Mouse (Mus musculus): ENCODE data around the gene Pde4b. TPM values are rescaled to one million over a fixed set of nuclear protein-coding genes. Genes with fewer than 3 reads are reported as not detected.

Pde4b gene
- polyA plus RNA-seq, 1 experiment from 2014 or later = 12.5 TPM

DNA sequence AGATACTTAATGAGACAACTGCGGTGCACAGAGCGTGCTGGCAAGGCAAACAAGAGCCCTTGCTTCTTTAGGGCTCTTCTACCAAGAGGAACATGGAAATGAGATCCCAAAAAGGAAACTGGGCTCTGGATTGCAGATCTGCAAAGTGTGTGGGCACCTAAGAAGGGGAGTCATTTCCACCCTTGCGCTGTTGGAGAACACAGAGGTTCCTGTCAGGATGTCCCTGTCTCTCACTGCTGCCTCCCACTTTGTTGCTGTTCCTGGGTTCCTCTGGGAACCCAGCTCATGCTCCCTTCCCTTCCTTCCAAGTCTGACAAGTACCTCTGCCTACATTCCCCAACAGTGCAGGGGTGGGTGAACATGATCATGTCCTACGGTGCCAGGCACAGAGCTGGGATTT, 61.4 kb downstream of the Pde4b start:
- no peak overlapping the region for H3K27ac ChIP-seq (ENCODE audit: low read length)
- WGBS = 83% methylated on average over 4 of the region's 4 CpGs
- H3K9ac ChIP-seq (ENCODE audit: low read length) = no peak overlapping the region
- H3K4me3 ChIP-seq (replicated peaks; ENCODE audit: low read length) = no peak overlapping the region
- ATAC-seq (ENCODE audit: insufficient read depth, low FRiP score) = no peak
- no peaks in the 10 kb centered on the region for H3K9me3 ChIP-seq (replicated peaks; ENCODE audit: control insufficient read depth, low read length)
- H3K27me3 ChIP-seq (ENCODE audit: control insufficient read depth, insufficient read depth, low read length) = no peaks in the 10 kb centered on the region
- no peaks in the 10 kb centered on the region for H3K4me1 ChIP-seq (ENCODE audit: control insufficient read depth, insufficient read depth, low read length)
- H3K36me3 ChIP-seq (ENCODE audit: control insufficient read depth, insufficient read depth, low read length) = no peaks in the 10 kb centered on the region
- no peak overlapping the region for H3K4me2 ChIP-seq (ENCODE audit: low read depth, low read length)

DNA sequence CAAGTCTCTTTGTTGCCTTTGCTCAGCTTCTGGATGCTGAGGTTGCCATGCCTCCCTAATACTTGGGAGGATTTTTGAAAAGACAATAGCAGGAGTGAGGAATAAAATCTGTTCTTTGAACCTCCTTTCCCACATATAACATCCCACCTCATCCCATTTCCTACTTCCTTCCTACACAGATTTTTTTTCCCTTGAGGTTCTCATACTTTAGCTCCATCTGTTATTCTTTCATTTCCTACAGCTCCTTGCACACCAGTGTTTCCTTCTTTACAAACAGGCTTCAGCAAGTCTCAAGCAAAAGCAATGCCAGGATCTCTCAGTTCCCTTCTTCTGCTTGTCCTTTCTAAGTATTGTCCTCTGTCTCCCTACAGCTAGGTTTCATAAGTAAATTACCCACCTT, 71.8 kb downstream of the Pde4b start:
- ATAC-seq (ENCODE audit: insufficient read depth, low FRiP score) = no peak
- no peak overlapping the region for H3K4me3 ChIP-seq (replicated peaks; ENCODE audit: low read length)
- no peaks in the 10 kb centered on the region for H3K9me3 ChIP-seq (replicated peaks; ENCODE audit: control insufficient read depth, low read length)
- no peaks in the 10 kb centered on the region for H3K36me3 ChIP-seq (ENCODE audit: control insufficient read depth, insufficient read depth, low read length)
- no peak overlapping the region for H3K9ac ChIP-seq (ENCODE audit: low read length)
- H3K4me2 ChIP-seq (ENCODE audit: low read depth, low read length) = no peak overlapping the region
- no peak overlapping the region for H3K27ac ChIP-seq (ENCODE audit: low read length)
- H3K4me1 ChIP-seq (ENCODE audit: control insufficient read depth, insufficient read depth, low read length) = no peaks in the 10 kb centered on the region
- H3K27me3 ChIP-seq (ENCODE audit: control insufficient read depth, insufficient read depth, low read length) = no peaks in the 10 kb centered on the region

DNA sequence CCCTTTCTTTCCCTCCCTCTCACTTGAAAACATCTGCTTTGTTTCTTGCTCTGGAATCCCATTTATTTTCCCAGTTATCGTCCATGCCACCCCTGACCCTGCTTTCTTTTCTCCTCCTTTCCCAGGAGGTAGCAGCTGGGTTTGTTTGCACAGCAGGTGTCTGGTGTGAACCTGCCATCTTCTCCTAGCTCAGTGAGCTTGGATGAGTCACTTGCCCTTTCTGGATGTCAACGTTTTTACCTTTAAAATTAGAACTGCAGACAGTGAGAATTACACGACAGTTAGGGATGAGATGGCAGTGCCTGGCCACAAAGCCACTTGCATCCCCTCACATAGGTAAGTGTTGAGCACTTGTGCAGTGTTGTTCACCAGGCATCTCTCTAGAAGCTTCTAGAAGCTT, 84.3 kb downstream of the Pde4b start:
- Histone ChIP-seq H3K36me3 (ENCODE audit: control insufficient read depth, insufficient read depth, low read length) (no peaks in the 10 kb centered on the region), H3K4me1 (ENCODE audit: control insufficient read depth, insufficient read depth, low read length) (no peaks in the 10 kb centered on the region), H3K27me3 (ENCODE audit: control insufficient read depth, insufficient read depth, low read length) (no peaks in the 10 kb centered on the region), H3K9ac (ENCODE audit: low read length) (no peak overlapping the region), H3K4me3 (replicated peaks; ENCODE audit: low read length) (no peak overlapping the region), H3K4me2 (ENCODE audit: low read depth, low read length) (no peak overlapping the region), H3K9me3 (replicated peaks; ENCODE audit: control insufficient read depth, low read length) (no peaks in the 10 kb centered on the region), H3K27ac (ENCODE audit: low read length) (no peak overlapping the region)
- 31% methylated on average over 3 of the region's 3 CpGs for WGBS
- ATAC-seq (ENCODE audit: insufficient read depth, low FRiP score) = no peak

DNA sequence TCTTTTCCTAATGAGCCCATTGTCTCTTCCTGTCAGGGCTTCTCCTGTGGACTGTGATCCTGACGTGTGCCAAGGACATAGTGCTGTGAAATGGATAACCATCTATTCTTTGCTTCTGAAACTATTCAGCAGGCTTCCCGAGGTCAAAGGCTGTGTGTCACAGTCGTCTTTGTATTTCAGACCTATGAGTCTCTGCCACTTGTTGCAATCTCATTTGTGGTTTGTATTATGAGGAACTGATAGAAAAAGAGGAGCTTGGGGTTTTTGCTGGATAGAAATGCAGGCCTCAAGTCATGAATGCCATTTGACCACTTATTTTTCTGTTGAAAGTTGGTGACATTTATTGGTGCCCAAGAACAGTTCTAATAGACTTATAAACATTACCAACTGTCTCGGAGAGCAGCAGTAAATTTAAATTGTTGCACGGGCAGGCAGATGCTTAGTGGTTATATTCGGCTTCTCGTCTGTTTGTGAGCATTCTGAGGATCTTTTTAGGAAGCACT, 85.4 kb downstream of the Pde4b start:
- Histone ChIP-seq H3K4me2 (ENCODE audit: low read depth, low read length) (no peak overlapping the region), H3K4me3 (replicated peaks; ENCODE audit: low read length) (no peak overlapping the region), H3K27ac (ENCODE audit: low read length) (no peak overlapping the region), H3K9ac (ENCODE audit: low read length) (no peak overlapping the region), H3K9me3 (replicated peaks; ENCODE audit: control insufficient read depth, low read length) (no peaks in the 10 kb centered on the region), H3K27me3 (ENCODE audit: control insufficient read depth, insufficient read depth, low read length) (no peaks in the 10 kb centered on the region), H3K4me1 (ENCODE audit: control insufficient read depth, insufficient read depth, low read length) (no peaks in the 10 kb centered on the region), H3K36me3 (ENCODE audit: control insufficient read depth, insufficient read depth, low read length) (no peaks in the 10 kb centered on the region)
- ATAC-seq (ENCODE audit: insufficient read depth, low FRiP score) = no peak
- 68% methylated on average over 7 of the region's 7 CpGs for WGBS

DNA sequence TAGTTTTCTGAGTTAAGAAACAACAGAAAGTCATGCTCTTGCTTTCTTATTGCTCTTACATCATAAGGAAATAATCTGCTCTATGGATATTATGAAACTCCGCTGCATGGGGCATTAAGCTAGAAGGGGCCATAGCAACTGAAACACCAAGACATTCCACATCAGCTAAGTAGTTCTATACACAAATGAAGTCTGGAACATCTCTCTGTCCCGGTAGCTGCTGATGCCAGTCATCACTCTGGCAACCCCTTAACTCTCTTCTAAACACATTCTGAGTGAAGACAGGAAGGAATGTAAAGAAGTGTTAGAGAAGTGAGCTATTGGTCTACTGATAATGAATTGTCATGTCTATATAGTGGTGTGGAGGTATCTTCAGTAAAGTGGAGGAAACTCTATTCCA, 88.6 kb downstream of the Pde4b start:
- ATAC-seq (ENCODE audit: insufficient read depth, low FRiP score) = no peak
- no peak overlapping the region for H3K9ac ChIP-seq (ENCODE audit: low read length)
- no peak overlapping the region for H3K4me2 ChIP-seq (ENCODE audit: low read depth, low read length)
- H3K9me3 ChIP-seq (replicated peaks; ENCODE audit: control insufficient read depth, low read length) = no peaks in the 10 kb centered on the region
- H3K27me3 ChIP-seq (ENCODE audit: control insufficient read depth, insufficient read depth, low read length) = no peaks in the 10 kb centered on the region
- no peak overlapping the region for H3K27ac ChIP-seq (ENCODE audit: low read length)
- 45% methylated on average over 2 of the region's 2 CpGs for WGBS
- H3K4me3 ChIP-seq (replicated peaks; ENCODE audit: low read length) = no peak overlapping the region
- no peaks in the 10 kb centered on the region for H3K4me1 ChIP-seq (ENCODE audit: control insufficient read depth, insufficient read depth, low read length)
- no peaks in the 10 kb centered on the region for H3K36me3 ChIP-seq (ENCODE audit: control insufficient read depth, insufficient read depth, low read length)

DNA sequence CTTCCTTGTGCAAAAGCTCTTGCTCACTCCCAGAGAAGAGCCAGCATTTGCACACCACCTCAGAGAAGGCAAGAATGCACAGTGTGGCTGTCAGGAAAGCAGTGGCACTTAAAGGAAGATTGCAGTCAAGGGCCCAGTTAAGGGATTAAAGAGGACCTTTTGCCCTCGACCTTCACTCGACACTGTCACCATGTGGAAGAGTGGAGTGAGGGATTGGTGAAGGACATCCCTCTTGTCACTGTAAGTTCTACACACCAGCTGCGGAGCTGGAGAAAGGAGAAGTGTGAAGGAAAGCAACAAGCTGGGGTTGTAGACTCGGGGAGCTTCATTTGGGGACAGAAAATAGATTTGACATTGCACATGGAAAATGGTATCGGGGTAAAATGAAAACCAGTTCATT, 89.9 kb downstream of the Pde4b start:
- Histone ChIP-seq H3K4me3 (replicated peaks; ENCODE audit: low read length) (no peak overlapping the region), H3K36me3 (ENCODE audit: control insufficient read depth, insufficient read depth, low read length) (no peaks in the 10 kb centered on the region), H3K27me3 (ENCODE audit: control insufficient read depth, insufficient read depth, low read length) (no peaks in the 10 kb centered on the region), H3K4me1 (ENCODE audit: control insufficient read depth, insufficient read depth, low read length) (no peaks in the 10 kb centered on the region), H3K9me3 (replicated peaks; ENCODE audit: control insufficient read depth, low read length) (no peaks in the 10 kb centered on the region), H3K9ac (ENCODE audit: low read length) (no peak overlapping the region), H3K27ac (ENCODE audit: low read length) (no peak overlapping the region), H3K4me2 (ENCODE audit: low read depth, low read length) (no peak overlapping the region)
- no peak for ATAC-seq (ENCODE audit: insufficient read depth, low FRiP score)
- 72% methylated on average over 5 of the region's 5 CpGs for WGBS

DNA sequence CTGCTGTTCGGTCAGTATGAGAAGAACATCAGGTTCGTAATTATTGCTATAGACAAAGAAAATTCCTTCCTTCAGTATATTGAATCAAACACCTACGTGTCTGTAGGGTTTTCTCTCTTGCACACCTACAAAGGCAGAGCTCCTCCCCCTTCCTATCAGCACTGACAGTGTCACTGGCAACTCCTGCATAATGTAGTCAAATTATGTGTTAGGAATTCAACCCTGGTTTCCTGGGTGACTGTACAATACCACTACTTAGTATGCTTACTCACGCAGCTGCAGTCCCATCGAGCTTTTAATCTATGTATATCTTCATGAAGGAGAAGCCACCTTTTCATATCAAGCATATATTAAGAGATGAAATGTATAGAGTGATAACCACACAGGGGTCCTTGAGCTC, 99.5 kb downstream of the Pde4b start:
- Histone ChIP-seq H3K9ac (ENCODE audit: low read length) (no peak overlapping the region), H3K27me3 (ENCODE audit: control insufficient read depth, insufficient read depth, low read length) (no peaks in the 10 kb centered on the region), H3K4me3 (replicated peaks; ENCODE audit: low read length) (no peak overlapping the region), H3K4me2 (ENCODE audit: low read depth, low read length) (no peak overlapping the region), H3K27ac (ENCODE audit: low read length) (no peak overlapping the region), H3K9me3 (replicated peaks; ENCODE audit: control insufficient read depth, low read length) (no peaks in the 10 kb centered on the region), H3K36me3 (ENCODE audit: control insufficient read depth, insufficient read depth, low read length) (no peaks in the 10 kb centered on the region), H3K4me1 (ENCODE audit: control insufficient read depth, insufficient read depth, low read length) (no peaks in the 10 kb centered on the region)
- WGBS = 82% methylated on average over 5 of the region's 5 CpGs
- no peak for ATAC-seq (ENCODE audit: insufficient read depth, low FRiP score)

DNA sequence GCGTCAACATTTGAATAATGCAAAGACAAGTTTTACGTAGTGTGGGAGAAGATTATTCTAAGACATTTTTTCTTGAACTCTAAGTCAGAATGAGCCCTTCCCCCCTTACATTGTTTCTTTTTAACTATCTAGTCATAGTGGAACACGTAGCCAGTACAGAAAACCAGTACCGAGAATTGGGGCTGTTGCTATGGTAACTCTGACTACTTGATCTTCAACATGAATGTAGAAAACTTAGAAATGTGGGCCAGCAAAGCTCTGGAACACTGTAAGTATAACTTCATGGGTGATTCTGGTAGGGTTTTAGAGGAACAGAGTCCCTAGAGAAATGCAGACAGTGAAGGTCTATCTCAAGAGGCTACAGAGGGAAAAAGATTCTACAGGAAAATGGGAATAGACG, 110.4 kb downstream of the Pde4b start:
- ATAC-seq (ENCODE audit: insufficient read depth, low FRiP score) = no peak
- WGBS = 82% methylated on average over 5 of the region's 5 CpGs

DNA sequence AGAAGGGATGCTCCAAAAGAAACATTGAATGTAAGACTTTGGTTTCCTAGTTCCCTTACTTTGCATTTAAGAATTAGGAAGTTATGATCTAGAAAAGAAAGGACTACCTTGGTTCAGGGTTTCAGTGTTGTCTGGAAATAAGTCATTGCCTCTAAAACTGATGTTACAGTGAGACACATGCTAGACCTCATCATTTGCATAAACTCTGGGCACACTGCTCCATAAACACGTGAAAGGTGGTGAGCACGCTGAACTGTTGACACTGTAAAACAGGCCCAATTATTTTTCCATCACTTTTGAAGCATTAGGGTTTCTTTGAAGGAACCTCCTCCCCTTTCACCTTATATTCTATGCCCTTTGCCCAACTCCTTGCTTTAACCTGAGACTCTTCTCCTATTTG, 122.4 kb downstream of the Pde4b start:
- H3K4me3 ChIP-seq (replicated peaks; ENCODE audit: low read length) = no peak overlapping the region
- no peaks in the 10 kb centered on the region for H3K9me3 ChIP-seq (replicated peaks; ENCODE audit: control insufficient read depth, low read length)
- no peak for ATAC-seq (ENCODE audit: insufficient read depth, low FRiP score)
- H3K9ac ChIP-seq (ENCODE audit: low read length) = no peak overlapping the region
- H3K36me3 ChIP-seq (ENCODE audit: control insufficient read depth, insufficient read depth, low read length) = no peaks in the 10 kb centered on the region
- H3K4me1 ChIP-seq (ENCODE audit: control insufficient read depth, insufficient read depth, low read length) = no peaks in the 10 kb centered on the region
- no peak overlapping the region for H3K4me2 ChIP-seq (ENCODE audit: low read depth, low read length)
- H3K27ac ChIP-seq (ENCODE audit: low read length) = no peak overlapping the region
- WGBS = 65% methylated on average over 2 of the region's 2 CpGs
- H3K27me3 ChIP-seq (ENCODE audit: control insufficient read depth, insufficient read depth, low read length) = no peaks in the 10 kb centered on the region

More for the DNA sequence above, 110.4 kb downstream of the Pde4b start:
- Histone ChIP-seq H3K27ac (ENCODE audit: low read length) (no peak overlapping the region), H3K9ac (ENCODE audit: low read length) (no peak overlapping the region), H3K27me3 (ENCODE audit: control insufficient read depth, insufficient read depth, low read length) (no peaks in the 10 kb centered on the region), H3K36me3 (ENCODE audit: control insufficient read depth, insufficient read depth, low read length) (no peaks in the 10 kb centered on the region), H3K9me3 (replicated peaks; ENCODE audit: control insufficient read depth, low read length) (no peaks in the 10 kb centered on the region), H3K4me2 (ENCODE audit: low read depth, low read length) (no peak overlapping the region), H3K4me1 (ENCODE audit: control insufficient read depth, insufficient read depth, low read length) (no peaks in the 10 kb centered on the region; the same call in 1 of the 2 replicates), H3K4me3 (replicated peaks; ENCODE audit: low read length) (no peak overlapping the region)

DNA sequence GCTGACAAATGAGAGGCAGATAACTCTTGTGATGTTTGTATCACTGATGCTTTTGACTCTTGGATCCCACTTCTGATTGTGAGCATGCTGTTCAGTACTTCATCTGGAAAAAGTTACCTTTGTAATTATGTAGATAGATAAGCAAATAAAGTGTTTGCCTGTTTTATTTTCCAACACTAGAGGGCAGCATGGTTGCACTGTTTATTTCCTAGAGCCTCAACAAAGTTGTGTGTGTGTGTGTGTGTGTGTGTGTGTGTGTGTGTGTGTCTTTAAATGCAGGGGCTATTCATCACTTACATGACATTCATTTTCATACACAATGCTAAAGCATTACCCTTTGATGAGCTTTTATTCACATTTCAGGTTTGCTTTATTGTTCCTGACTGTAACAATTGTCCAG, 139.4 kb downstream of the Pde4b start:
- Histone ChIP-seq H3K4me3 (replicated peaks; ENCODE audit: low read length) (no peak overlapping the region), H3K27ac (ENCODE audit: low read length) (no peak overlapping the region), H3K9me3 (replicated peaks; ENCODE audit: control insufficient read depth, low read length) (no peaks in the 10 kb centered on the region)

More for the DNA sequence above, 139.4 kb downstream of the Pde4b start:
- no peak overlapping the region for H3K4me2 ChIP-seq (ENCODE audit: low read depth, low read length)
- ATAC-seq (ENCODE audit: insufficient read depth, low FRiP score) = no peak
- H3K9ac ChIP-seq (ENCODE audit: low read length) = no peak overlapping the region
- 0 out of 2 replicates have a peak, but pooled peaks cover 5% of the 10 kb centered on the region for H3K4me1 ChIP-seq (ENCODE audit: control insufficient read depth, insufficient read depth, low read length)
- H3K27me3 ChIP-seq (ENCODE audit: control insufficient read depth, insufficient read depth, low read length) = no peaks in the 10 kb centered on the region
- no peaks in the 10 kb centered on the region for H3K36me3 ChIP-seq (ENCODE audit: control insufficient read depth, insufficient read depth, low read length)
